Mouse (Mus musculus) E14TG2a.4 (cell line): ENCODE measurements at regions not wholly inside any gene's neighbourhood (a gene's known extent, or its start where the extent isn't known, plus 50 kb on each side); places are given as distances from the start of the nearest gene placed in this dataset.

Experiments
- CTCF ChIP-seq: conservative IDR thresholded peaks from 2 replicates; pipeline ENCODE4 v1.5.1; 2014; ENCODE audit warnings: low read length
- NANOG ChIP-seq: IDR thresholded peaks from 2 replicates; pipeline ENCODE4 v1.6.1; 2014; ENCODE audit warnings: borderline replicate concordance, low read length, mixed read lengths
- POU5F1 ChIP-seq: IDR thresholded peaks from 2 replicates; pipeline ENCODE4 v1.6.1; 2014; ENCODE audit warnings: low read length, borderline replicate concordance

DNA sequence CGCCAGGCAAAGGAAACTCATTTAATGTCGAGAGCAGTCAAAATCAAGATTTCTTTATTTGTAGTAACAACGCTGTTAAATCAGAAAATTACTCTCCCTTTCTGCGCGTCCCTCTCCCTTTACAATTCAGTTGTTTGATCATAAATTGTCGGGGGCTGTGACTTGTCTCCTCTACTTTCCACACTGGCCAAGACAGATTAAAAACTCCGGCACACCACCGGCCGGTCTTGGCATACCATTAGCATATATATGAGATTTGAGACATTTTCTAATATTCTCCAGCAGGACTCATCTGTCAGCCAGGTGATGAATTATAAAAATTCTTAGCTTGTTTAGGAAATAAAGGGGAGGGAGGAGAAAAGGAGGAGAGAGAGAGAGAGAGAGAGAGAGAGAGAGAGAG lies 162.8 kb upstream of the Irx4 start:
- no peak for TF ChIP-seq CTCF
- no peak for TF ChIP-seq POU5F1
- no peak for TF ChIP-seq NANOG
